Mouse (Mus musculus) brain, embryonic 14.5 days (tissue): ENCODE data around the gene Calr4. TPM values are rescaled to one million over a fixed set of nuclear protein-coding genes. Genes with fewer than 3 reads are reported as not detected.

Source experiments
- DNase-seq: peaks from one replicate; pipeline ENCODE4 v3.0.0-alpha.2; 2011; ENCODE audit warnings: low read depth
- CTCF ChIP-seq: fragments of 200-500 bp; IDR thresholded peaks from 2 replicates; pipeline ENCODE4 v1.5.1; 2012; ENCODE audit warnings: inconsistent platforms, mild to moderate bottlenecking, moderate library complexity, borderline replicate concordance; ENCODE audit not compliant: insufficient read depth, insufficient read length; ENCODE audit errors: extremely low read depth
- POLR2A ChIP-seq: fragments of 200-500 bp; IDR thresholded peaks from 2 replicates; pipeline ENCODE4 v1.6.1; 2012; ENCODE audit warnings: mild to moderate bottlenecking, inconsistent platforms, borderline replicate concordance; ENCODE audit not compliant: poor library complexity, insufficient read depth, insufficient read length, severe bottlenecking; ENCODE audit errors: extremely low read depth
- polyA plus RNA-seq: library from polyadenylated mRNA; depleted of rRNA; stranded (reverse); fragments of >200 nt; gene quantifications from 2 replicates; pipeline ENCODE4 v1.2.3, GENCODE M21; 2012; rRNA removed

The Calr4 gene
- 0.40 and 0.89 TPM in 2 replicates for polyA plus RNA-seq

DNA sequence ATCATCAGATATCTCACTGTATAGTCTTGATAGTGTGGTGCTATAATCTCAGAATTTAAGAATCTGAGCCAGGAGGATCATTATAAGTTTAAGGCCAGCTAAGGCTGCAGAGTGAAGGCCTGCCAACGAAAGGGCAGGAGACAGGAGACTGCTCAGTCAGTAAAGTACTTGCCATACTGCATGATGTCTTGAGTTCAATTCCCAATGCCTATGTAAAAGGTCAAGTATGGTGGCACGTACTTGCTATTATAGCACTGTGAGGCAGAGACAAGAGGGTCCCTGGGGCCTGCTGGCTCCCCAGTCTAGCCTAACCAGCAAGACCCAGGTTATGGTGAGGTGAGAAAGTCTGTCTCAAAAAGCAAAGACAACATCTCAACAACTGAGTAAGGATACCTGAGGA lies at the start of gene Calr4:
Gene Calr4 (plus strand): TSS at position 301 of the 400 bp plus-strand sequence.
- no peak for DNase-seq
- TF ChIP-seq CTCF (no peak), POLR2A (no peak)

DNA sequence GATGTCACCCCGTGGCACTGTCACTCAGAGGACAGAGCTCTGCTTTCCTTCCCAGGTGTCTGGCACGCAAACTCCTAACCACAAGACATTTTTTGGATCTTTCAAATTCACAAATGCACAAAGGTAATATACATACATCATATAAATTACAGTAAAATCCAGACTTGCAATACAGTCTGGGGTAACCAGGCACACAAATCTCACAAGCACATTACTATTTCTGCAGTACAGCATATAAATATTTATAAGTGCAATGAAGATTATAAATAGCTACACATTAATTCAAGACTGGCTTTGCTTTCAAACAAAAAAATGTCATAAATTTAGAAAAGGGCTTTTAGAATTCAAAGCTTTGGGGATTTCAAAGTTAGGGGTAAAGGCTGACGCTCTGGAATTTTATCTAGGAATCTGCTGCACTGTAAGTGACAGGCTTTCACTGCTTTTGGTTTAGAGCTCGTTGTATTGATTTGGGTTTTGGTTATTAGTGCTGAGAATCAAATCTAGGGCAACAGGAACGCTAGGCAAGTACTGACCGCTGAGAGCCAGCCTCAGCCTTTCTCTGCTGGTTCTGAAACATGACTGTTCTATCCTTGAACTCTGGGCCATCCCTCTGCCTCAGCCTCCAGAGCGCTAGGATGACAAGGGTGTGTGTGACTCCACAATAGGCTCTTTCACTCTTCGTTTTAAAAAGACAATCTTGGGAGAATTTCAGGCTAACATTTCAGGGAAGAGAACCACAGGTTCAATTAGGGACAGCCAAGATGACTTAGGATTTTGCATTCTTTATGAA lies 48.5 kb upstream of the Calr4 start:
- DNase-seq: no peak
- TF ChIP-seq POLR2A: no peak

DNA sequence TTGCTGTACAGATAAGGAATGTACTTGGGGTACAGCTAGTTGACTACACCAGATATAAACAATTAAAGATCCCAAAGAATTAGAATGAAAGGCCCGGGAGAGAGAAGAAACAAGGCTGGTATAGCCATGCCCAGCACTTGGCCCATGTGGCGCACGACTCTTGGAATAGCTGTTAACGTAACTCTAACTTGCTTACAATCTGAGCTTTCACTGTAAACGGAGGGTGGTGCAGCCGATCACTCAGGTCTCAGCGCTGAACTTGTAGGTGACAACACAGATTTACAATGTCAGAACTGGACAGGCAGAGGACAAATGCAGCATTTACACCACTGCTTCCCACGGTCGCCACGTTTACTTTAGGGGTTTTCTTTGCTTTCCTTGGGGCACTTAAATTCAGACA lies 42.7 kb upstream of the Calr4 start:
- DNase-seq: no peak

DNA sequence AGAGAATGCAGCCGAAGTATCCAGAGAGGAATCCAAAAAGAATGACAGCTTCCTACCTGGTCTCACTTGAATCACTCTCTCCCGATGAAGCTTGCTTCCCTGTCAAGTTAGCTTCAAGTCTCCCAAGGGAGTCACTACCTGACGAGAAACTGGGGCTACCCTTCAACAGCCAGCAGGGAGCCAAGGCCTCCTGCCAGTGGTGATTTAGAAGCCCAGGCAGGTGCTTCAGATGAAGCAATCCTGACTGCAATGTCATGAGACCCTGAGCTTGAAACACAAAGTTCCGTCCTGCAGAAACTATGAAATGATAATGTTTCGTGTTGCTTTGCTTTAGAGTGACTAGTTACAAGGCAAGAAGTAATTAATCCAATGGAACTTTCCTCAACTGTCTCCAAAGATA lies 40.4 kb upstream of the Calr4 start:
- TF ChIP-seq POLR2A (no peak), CTCF (no peak)

More for the DNA sequence above, 42.7 kb upstream of the Calr4 start:
- no peak for TF ChIP-seq CTCF

DNA sequence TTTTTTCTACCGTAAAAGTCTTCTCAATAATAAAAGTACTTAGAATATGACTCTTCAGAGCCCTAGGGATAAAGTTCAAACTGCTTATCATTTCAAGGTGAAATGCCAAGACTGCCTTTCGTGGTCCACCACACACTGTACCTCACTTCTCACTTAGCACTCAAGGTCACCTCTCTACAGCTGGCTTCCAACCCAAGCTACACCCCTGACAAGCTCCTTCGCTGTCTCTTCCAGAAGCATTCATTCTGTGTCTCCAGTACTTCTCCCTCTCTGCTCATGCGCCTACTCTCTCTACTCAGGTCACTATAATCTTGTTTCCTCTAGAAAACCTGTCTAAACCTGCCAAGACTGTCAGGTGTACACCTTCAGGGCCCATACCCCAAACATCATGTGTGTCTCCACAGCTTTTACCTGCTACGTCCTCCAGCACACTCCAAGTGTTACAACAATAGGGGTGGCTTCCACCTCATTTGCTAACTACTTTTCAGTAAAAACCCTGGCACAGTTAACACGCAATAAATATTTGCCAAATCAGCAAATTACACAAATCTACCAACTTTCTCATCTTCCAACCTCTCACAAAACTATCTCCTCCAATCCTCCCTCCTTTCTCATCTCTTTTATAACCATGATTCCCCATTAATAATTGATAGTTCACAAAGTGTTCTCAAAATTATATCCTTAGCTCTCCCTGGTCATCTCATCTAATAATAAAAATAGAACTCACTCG lies 38.2 kb upstream of the Calr4 start:
- no peak for DNase-seq
- TF ChIP-seq CTCF (no peak), POLR2A (no peak)

More for the DNA sequence above, 40.4 kb upstream of the Calr4 start:
- DNase-seq: no peak

DNA sequence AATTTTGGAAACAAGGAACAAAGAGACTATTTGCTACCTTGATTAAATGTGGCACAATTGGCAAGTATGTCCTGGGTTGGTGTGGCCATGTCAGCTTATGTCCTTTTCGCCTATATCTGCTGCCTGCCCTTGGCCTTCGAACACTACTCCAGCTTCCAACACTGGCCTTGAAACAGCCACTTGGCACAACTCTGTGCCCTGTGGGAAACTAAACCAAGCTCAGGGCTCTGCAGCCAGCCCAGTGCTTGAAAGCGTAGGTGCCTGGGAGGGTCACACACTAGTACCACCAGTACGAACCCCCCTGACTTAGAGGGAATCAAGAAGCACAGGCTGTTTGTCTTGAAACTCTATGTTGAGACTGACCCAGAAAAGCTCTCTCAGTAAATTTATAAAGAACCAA lies 35.2 kb upstream of the Calr4 start:
- TF ChIP-seq POLR2A (no peak), CTCF (no peak)
- DNase-seq: no peak

DNA sequence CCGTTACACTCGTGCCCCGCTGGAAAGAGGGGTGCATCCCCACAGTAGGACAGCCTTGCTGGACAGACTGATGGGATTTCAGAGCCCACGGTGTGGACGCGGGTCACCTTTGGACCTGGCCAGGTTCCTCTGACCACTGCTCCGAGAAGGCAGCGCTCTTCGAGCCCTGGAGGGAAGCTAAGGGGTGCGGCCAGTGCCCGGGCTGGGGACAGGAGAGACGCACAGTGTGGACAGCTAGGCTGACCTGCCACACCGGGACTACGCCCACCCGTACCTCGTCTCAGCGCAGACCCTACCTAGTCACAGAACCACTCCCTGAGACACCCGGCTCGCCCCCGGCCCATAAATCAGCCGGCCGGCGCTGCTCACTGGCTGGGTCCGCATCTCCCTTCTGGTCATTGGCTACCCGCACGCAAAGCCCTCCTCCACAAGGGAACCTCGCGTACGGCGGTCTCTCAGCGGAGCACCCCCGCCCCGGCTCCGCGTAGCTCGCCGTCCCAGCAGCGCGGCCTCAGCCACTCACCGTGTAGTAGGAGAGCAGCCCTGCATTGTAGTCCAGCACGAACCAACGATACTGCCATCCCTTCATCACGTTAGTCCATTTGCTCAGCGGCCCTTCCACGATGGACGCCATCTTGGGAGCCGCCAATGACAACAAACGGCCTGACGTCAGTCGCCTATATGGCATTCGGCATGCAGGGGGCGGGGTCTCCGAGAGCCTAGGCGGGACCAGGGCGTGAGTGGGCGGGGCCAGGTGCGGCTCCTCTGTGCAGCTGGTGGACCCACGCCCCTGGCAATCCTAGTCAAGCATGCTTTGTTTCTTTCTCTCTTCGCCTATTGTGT lies 32.5 kb upstream of the Calr4 start, which contains the start of gene Osbpl9:
Gene Osbpl9 (minus strand): TSS at position 691 of the 843 bp plus-strand sequence.
- TF ChIP-seq POLR2A (peak; percentile 49; the same call in 1 of the 2 replicates), CTCF (no peak)
- peak; percentile 99 for DNase-seq

DNA sequence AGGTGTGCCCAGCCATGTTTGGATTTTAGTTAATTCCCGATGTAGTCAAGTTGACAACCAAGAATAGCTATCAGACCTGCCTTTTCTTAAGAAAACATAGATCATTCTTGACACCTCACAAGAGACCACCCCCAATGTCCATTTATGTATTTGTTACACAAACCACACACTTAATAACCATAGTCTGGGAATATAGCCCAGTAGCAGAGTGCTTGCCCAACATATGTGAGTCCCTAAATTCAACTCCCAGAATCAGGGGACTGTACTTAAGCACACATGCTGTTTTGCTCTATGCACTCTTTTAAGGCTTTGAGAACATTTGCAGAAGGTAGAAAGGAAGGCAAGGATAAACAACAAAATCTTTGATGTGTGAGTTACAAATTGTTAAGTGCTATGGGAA lies 30.4 kb upstream of the Calr4 start:
- DNase-seq: no peak
- TF ChIP-seq CTCF (no peak), POLR2A (no peak)

DNA sequence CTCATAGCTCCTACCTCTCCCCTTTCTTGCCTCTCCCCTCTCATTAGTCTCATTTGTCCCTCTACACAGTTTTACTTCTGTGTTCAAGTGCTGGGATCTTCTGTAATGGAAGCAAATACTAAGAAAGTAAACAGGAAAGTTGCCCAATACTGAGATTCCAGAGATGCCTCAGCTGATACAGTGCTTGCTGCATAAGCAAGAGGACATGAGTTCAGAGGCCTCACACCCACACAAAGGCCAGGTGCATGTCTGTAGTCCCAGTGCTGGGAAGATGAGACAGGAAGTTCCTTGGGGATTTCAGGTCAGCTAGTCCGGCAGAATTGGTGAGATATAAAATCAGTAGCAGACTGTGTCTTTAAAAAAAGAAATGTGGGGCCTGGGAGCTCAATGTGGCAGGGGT lies 29.9 kb upstream of the Calr4 start:
- TF ChIP-seq POLR2A (no peak), CTCF (no peak)
- no peak for DNase-seq

DNA sequence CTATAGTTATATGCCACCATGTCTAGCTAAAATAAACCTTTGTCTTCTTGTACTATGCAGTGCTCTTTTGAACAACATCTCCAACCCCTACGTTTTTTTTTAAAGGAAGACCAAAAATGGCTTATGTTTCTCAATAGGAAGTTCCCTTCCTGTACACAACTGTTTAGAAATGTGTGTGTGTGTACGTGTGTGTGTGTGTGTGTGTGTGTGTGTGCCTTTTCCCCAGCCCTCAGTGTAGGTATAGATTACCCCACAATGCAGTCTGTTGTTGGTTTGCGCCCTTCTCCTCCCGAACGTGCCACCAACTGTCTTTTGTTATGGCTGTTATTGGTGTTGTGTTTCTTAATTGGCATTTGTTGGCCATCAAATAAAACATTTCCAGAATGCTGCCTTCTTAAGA lies 26.8 kb upstream of the Calr4 start:
- no peak for DNase-seq
- no peak for TF ChIP-seq POLR2A
- no peak for TF ChIP-seq CTCF

DNA sequence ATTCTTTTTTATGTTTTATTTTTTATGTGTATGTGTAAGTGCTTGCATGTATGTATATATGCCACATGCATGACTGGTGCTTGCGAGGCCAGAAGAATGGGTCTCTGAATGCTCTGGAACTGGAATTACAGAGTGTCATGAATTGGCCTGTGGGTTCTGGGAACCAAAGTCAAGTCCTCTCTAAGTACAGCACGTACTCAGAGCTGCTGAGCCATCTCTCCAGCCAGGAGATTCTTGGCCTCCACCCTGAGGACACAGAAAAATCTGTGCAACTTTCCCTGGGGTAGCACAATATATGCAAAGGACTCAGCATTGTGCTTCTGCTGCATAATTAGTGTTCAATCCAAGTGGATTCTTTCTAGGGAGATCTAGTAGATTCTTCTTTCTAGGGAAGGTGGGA lies 24.0 kb upstream of the Calr4 start:
- DNase-seq: no peak
- no peak for TF ChIP-seq CTCF
- TF ChIP-seq POLR2A: no peak

DNA sequence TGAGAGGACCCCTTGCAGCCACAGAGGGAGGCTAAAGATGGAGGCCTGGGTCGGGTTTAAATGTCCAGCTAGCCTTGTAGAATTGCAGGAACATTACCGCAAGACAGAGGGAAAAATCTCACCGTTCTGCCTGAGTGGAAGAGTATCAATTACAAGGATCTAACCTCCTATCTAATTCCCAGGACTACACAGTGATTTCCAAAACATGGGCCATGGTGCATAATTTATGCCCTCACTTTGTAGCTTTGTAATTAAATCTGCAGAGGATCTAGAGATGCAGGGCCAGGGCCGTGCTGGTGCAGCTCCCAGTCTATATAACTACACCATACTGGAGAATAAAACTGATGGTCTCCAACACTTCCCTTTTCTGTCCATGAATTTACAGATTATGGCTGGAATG lies 23.4 kb upstream of the Calr4 start:
- DNase-seq: no peak
- TF ChIP-seq CTCF (no peak), POLR2A (no peak)

DNA sequence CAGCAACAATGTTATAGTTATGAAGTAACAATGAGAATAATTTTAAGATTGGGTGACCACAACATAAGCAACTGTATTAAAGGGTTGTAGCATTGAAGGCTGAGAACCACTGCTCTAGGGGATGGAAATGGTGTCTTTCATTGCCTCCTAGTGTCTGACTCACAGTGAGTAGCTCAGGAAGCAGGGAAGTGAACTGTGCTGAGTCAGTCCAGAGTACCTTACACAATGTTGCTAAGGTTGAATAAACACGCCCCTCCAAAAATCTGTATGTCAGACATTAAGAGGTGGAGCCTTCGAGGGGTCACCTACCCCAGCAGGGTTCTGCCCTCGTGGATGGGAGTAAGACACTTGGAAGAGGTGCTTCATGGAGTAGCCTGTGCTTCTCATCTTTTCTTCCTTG lies 20.3 kb upstream of the Calr4 start:
- no peak for TF ChIP-seq POLR2A
- no peak for TF ChIP-seq CTCF
- no peak for DNase-seq
